Mouse (Mus musculus) heart, postnatal 0 days (tissue): ENCODE data around the gene Hdac2.

Experiments used
- CTCF ChIP-seq: IDR thresholded peaks from 2 replicates; pipeline ENCODE4 v1.5.1; 2016; ENCODE audit warnings: antibody characterized with exemption, control low read depth, low read depth
- EP300 ChIP-seq: IDR thresholded peaks from 2 replicates; pipeline ENCODE4 v1.6.1; 2016; ENCODE audit warnings: antibody characterized with exemption, low read depth

GRCm38 (mm10) chr10:36964406-36964805, 9.9 kb upstream of the Hdac2 start:
- no peak for TF ChIP-seq CTCF
- TF ChIP-seq EP300: no peak
